In genomic region chr4:137054932-137055331, GRCm38 (mm10) we compare ENCODE assay signal across 17 mouse cellular contexts.
"Had no signal": no experiment of that assay in that cellular context is flagged by ENCODE, and none has a peak within 500 bp of the region (broad histone marks: within the 10 kb centered on the region; RNA-seq: fewer than 3 reads in every experiment).

No protein-coding gene starts in this region.

- H3K4me1 ChIP-seq: intestine, embryonic 15.5 days; limb, embryonic 10.5 days; limb, embryonic 13.5 days; liver, embryonic 12.5 days; liver, embryonic 15.5 days; lung, embryonic 15.5 days had no signal

- H3K4me3 ChIP-seq: intestine, embryonic 15.5 days; layer of hippocampus, adult 2 months; limb, embryonic 10.5 days; limb, embryonic 13.5 days; liver, embryonic 12.5 days; liver, embryonic 15.5 days; lung, embryonic 15.5 days had no signal

- DNase-seq: layer of hippocampus, adult 9-11 months; liver; lung, adult 18-20 months; lung, postnatal 10 days; lung, postnatal 36 days; midbrain, embryonic 14.5 days; thymus, adult 2 months; thymus, postnatal 14 days; thymus, postnatal 4 days had no signal

- H3K9ac ChIP-seq: intestine, embryonic 15.5 days; limb, embryonic 13.5 days; liver, embryonic 12.5 days; liver, embryonic 15.5 days; lung, embryonic 15.5 days had no signal

- H3K9me3 ChIP-seq: intestine, embryonic 15.5 days; limb, embryonic 10.5 days; liver, embryonic 12.5 days; liver, embryonic 15.5 days; lung, embryonic 15.5 days had no signal

- H3K4me2 ChIP-seq: intestine, embryonic 15.5 days; limb, embryonic 13.5 days; liver, embryonic 12.5 days; liver, embryonic 15.5 days; lung, embryonic 15.5 days; midbrain, embryonic 11.5 days had no signal

- ATAC-seq: intestine, embryonic 15.5 days; liver, embryonic 12.5 days had no signal

- H3K36me3 ChIP-seq: intestine, embryonic 15.5 days; limb, embryonic 10.5 days; limb, embryonic 13.5 days; liver, embryonic 12.5 days; liver, embryonic 15.5 days; lung, embryonic 15.5 days had no signal

- H3K27ac ChIP-seq: intestine, embryonic 15.5 days; layer of hippocampus, adult 2 months; limb, embryonic 10.5 days; limb, embryonic 13.5 days; liver, embryonic 12.5 days; liver, embryonic 15.5 days; lung, embryonic 15.5 days had no signal
